Mouse (Mus musculus): ENCODE measurements at regions not wholly inside any gene's neighbourhood (a gene's known extent, or its start where the extent isn't known, plus 50 kb on each side); places are given as distances from the start of the nearest gene placed in this dataset.
"Not testable (repeated sequence)": the region's sequence is repeated elsewhere in the genome, so short reads cannot be mapped to it uniquely, and the experiment has no call there.

GRCm38 (mm10) chr13:113484159-113484762 is 134.1 kb downstream of the Snx18 start:
- no peak for DNase-seq

GRCm38 (mm10) chr13:113482911-113483310 is 135.5 kb downstream of the Snx18 start:
- no peak for DNase-seq

GRCm38 (mm10) chr13:113477901-113478510 is 140.4 kb downstream of the Snx18 start:
- DNase-seq, result no peak

GRCm38 (mm10) chr13:113470822-113471557 is 147.4 kb downstream of the Snx18 start:
- DNase-seq, result no peak

- DNase-seq, result no peak
Measured at GRCm38 (mm10) chr13:113464190-113465064, 153.9 kb downstream of the Snx18 start.

GRCm38 (mm10) chr13:113463420-113463819 is 154.9 kb downstream of the Snx18 start:
- no peak for DNase-seq

GRCm38 (mm10) chr13:113454490-113455295 is 161.7 kb downstream of the BC067074 start:
- DNase-seq, result no peak

- DNase-seq, result no peak
Measured at GRCm38 (mm10) chr13:113448378-113448777, 155.4 kb downstream of the BC067074 start.

GRCm38 (mm10) chr13:113446226-113446625 is 153.3 kb downstream of the BC067074 start:
- no peak for DNase-seq

- not testable (repeated sequence) for DNase-seq
Measured at GRCm38 (mm10) chr13:113444481-113444880, 151.5 kb downstream of the BC067074 start.

- DNase-seq, result no peak
Measured at GRCm38 (mm10) chr13:113443078-113443477, 150.1 kb downstream of the BC067074 start.

GRCm38 (mm10) chr13:113442169-113442568 is 149.2 kb downstream of the BC067074 start:
- DNase-seq, result no peak

- no peak for DNase-seq
Measured at GRCm38 (mm10) chr13:113440137-113440536, 147.2 kb downstream of the BC067074 start.

GRCm38 (mm10) chr13:113439516-113439915 is 146.6 kb downstream of the BC067074 start:
- DNase-seq, result no peak

- no peak for DNase-seq
Measured at GRCm38 (mm10) chr13:113438872-113439271, 145.9 kb downstream of the BC067074 start.

GRCm38 (mm10) chr13:113436288-113436687 is 143.3 kb downstream of the BC067074 start:
- DNase-seq, result no peak

GRCm38 (mm10) chr13:113435117-113435516 is 142.2 kb downstream of the BC067074 start:
- no peak for DNase-seq

- no peak for DNase-seq
Measured at GRCm38 (mm10) chr13:113433456-113433855, 140.5 kb downstream of the BC067074 start.

GRCm38 (mm10) chr13:113429615-113430014 is 136.7 kb downstream of the BC067074 start:
- peak; percentile 34 for DNase-seq

All from thymus, postnatal 14 days (tissue).